23 mouse cellular contexts compared by ENCODE assay signal in the genomic region with DNA sequence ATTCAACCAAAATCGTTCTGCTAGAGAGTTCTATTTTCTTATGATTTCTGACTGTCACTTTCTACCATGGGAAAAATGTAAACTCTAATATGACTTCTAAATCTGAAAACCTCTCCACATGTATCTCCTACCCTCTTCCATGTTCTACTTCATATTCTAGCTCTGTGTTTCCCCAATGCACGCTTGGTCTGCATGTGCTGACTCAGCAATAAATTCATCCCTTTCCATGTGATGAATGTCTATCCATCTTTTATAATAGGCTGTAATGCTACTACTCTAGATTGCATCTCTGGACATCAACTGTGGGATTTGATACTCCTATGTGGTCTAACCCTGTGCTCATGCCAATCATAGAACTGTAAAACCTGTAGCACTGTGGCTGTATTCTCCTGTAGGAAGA.
DNase-seq lines count a peak whose midpoint lies in the region; ATAC-seq and TF ChIP-seq lines count a peak whose summit lies in the region.
"Had no signal": no experiment of that assay in that cellular context is flagged by ENCODE, and none has a peak within 500 bp of the region (broad histone marks: within the 10 kb centered on the region; RNA-seq: fewer than 3 reads in every experiment).

No protein-coding gene starts in this region.

- H3K27me3 ChIP-seq in CH12.LX (replicated peaks): no peaks in the 10 kb centered on the region
- no peaks in the 10 kb centered on the region; a peak in 1 of 4 replicates for H3K27me3 ChIP-seq in MEL (ENCODE audit: control insufficient read depth in 1 of 2, insufficient read depth in 2 of 2, low read length in 2 of 2)
- H3K27me3 ChIP-seq in heart, embryonic 12.5 days (replicated peaks): no peaks in the 10 kb centered on the region
- H3K27me3 ChIP-seq: Patski had no signal

- no peak overlapping the region for H3K4me2 ChIP-seq in CH12.LX (ENCODE audit: insufficient read depth, low read depth, poor library complexity, severe bottlenecking)
- H3K4me2 ChIP-seq in heart, embryonic 12.5 days: no peak overlapping the region

- ATAC-seq in heart, embryonic 12.5 days (ENCODE audit: insufficient number of reproducible peaks, low FRiP score): no peak
- ATAC-seq: activated CD4-positive, CD25-positive, alpha-beta regulatory T cell, adult 4 months; CD4-positive, CD25-positive, alpha-beta regulatory T cell, adult 4 months; Patski had no signal

- H3K4me1 ChIP-seq in CH12.LX (ENCODE audit: control insufficient read depth in 1 of 2, insufficient read depth in 2 of 2) (no peaks in the 10 kb centered on the region), ES-E14 (ENCODE audit: control insufficient read depth in 2 of 2, insufficient read depth in 2 of 2, low read length in 2 of 2, poor library complexity in 1 of 2) (peaks cover 0 to 2% of the 10 kb centered on the region in 2 experiments; a peak in 1 of 4 replicates), MEL (ENCODE audit: control insufficient read depth in 1 of 2, insufficient read depth in 2 of 2, low read length in 2 of 2) (no peaks in the 10 kb centered on the region; a peak in 1 of 4 replicates)
- H3K4me1 ChIP-seq in heart, embryonic 12.5 days (replicated peaks): no peaks in the 10 kb centered on the region

- intact Hi-C loops in left cerebral cortex, postnatal 36 days (cut with DNase I): no loop called here

- H3K4me3 ChIP-seq in CH12.LX (replicated peaks in 1 of 3; ENCODE audit: low read depth in 2 of 3, low read length in 2 of 3, poor library complexity in 1 of 3) (no peak overlapping the region), ES-E14 (ENCODE audit: insufficient read depth in 1 of 2, low read depth in 1 of 2, low read length in 2 of 2, poor library complexity in 1 of 2, severe bottlenecking in 1 of 2) (no peak overlapping the region), MEL (ENCODE audit: control insufficient read depth in 1 of 2, insufficient read depth in 1 of 2, low read depth in 2 of 2, low read length in 2 of 2) (no peak overlapping the region)
- no peak overlapping the region for H3K4me3 ChIP-seq in heart, embryonic 12.5 days

- H3K27ac ChIP-seq in CH12.LX (ENCODE audit: insufficient read depth, low read depth): no peak overlapping the region
- H3K27ac ChIP-seq in ES-E14 (ENCODE audit: insufficient read depth, low read depth, low read length, poor library complexity, severe bottlenecking): no peak overlapping the region
- H3K27ac ChIP-seq in MEL (ENCODE audit: control insufficient read depth, low read depth, low read length): no peak overlapping the region
- no peak overlapping the region for H3K27ac ChIP-seq in heart, embryonic 12.5 days (ENCODE audit: poor library complexity, severe bottlenecking)

- DNase-seq in CH12.LX (ENCODE audit: extremely low read depth) (no peak), ES-E14 (ENCODE audit: low read depth, low spot score) (no peak), MEL (ENCODE audit: low read depth, low spot score) (no peak)
- DNase-seq in layer of hippocampus, adult 9-10 months (ENCODE audit: low spot score): no peak
- DNase-seq in left cerebral cortex, postnatal 36 days (ENCODE audit: low spot score in 2 of 2): no peak
- DNase-seq: adrenal gland, adult 2 months; adrenal gland, adult 8-10 months; adrenal gland, postnatal 10 days; adrenal gland, postnatal 14 days; adrenal gland, postnatal 25 days; adrenal gland, postnatal 36 days; B cell, adult 2 months; cerebellum, adult 11 months; cerebellum, adult 11-12 months; cerebellum, adult 18-20 months; cerebellum, adult 2 months; cerebellum, adult 8-10 months; cerebellum, adult 9-10 months had no signal

- H3K9me3 ChIP-seq in CH12.LX (replicated peaks; ENCODE audit: low read length): no peaks in the 10 kb centered on the region
- no peaks in the 10 kb centered on the region for H3K9me3 ChIP-seq in ES-E14 (ENCODE audit: control insufficient read depth, insufficient read depth, low read depth, low read length)
- no peaks in the 10 kb centered on the region for H3K9me3 ChIP-seq in MEL (replicated peaks; ENCODE audit: insufficient read depth, low read length)
- H3K9me3 ChIP-seq in heart, embryonic 12.5 days (replicated peaks): no peaks in the 10 kb centered on the region
- H3K9me3 ChIP-seq: G1E had no signal

- TF ChIP-seq CTCF in CH12.LX (conservative IDR thresholded peaks at IDR 0.05 in 1 of 2, IDR thresholded peaks at IDR 0.05 in 1 of 2; ENCODE audit: low read depth in 2 of 2, low read length in 2 of 2) (no peak), MEL (IDR thresholded peaks at IDR 0.05 in 2 of 3, conservative IDR thresholded peaks at IDR 0.05 in 1 of 3; ENCODE audit: control insufficient read depth in 1 of 3, insufficient read depth in 1 of 3, low read depth in 2 of 3, low read length in 3 of 3, poor library complexity in 1 of 3, severe bottlenecking in 1 of 3) (no peak)

- no peak for TF ChIP-seq POLR2A in CH12.LX (IDR thresholded peaks at IDR 0.05; ENCODE audit: low read depth, low read length)
- TF ChIP-seq POLR2A in MEL (IDR thresholded peaks at IDR 0.05; ENCODE audit: control insufficient read depth in 1 of 2, insufficient read depth in 1 of 2, low read depth in 1 of 2, low read length in 2 of 2, poor library complexity in 1 of 2): no peak

- WGBS in heart, embryonic 12.5 days: 89% methylated on average over 2 of the region's 2 CpGs

- no peaks in the 10 kb centered on the region for H3K36me3 ChIP-seq in CH12.LX (replicated peaks in 1 of 2; ENCODE audit: control insufficient read depth in 1 of 2, insufficient read depth in 1 of 2, low read length in 1 of 2)
- no peaks in the 10 kb centered on the region for H3K36me3 ChIP-seq in ES-E14 (ENCODE audit: control insufficient read depth, insufficient read depth, low read length, poor library complexity, severe bottlenecking)
- peaks cover 0 to 2% of the 10 kb centered on the region in 2 experiments; a peak in 1 of 4 replicates for H3K36me3 ChIP-seq in MEL (ENCODE audit: control insufficient read depth in 1 of 2, insufficient read depth in 2 of 2, low read length in 2 of 2)
- no peaks in the 10 kb centered on the region for H3K36me3 ChIP-seq in heart, embryonic 12.5 days
- H3K36me3 ChIP-seq: G1E had no signal

- dilution Hi-C loops in CH12.LX (cut with MboI; ENCODE audit: extremely low pct_ligation_motif_present, extremely low pct_unique_long_range_greater_than_20kb, low sequenced_read_pairs): no loop called here

- H3K9ac ChIP-seq in CH12.LX (ENCODE audit: insufficient read depth, low read depth) (no peak overlapping the region), ES-E14 (ENCODE audit: insufficient read depth, low read depth, low read length, poor library complexity, severe bottlenecking) (no peak overlapping the region), MEL (ENCODE audit: control insufficient read depth, low read depth, low read length, poor library complexity, severe bottlenecking) (no peak overlapping the region)
- no peak overlapping the region for H3K9ac ChIP-seq in heart, embryonic 12.5 days

- in situ Hi-C loops in CH12.LX (cut with MboI; ENCODE audit: low pct_ligation_motif_present, low pct_unique_long_range_greater_than_20kb, low sequenced_read_pairs) (loop anchor here (25.0 kb wide), 1 partner anchor 246 kb away; no protein-coding TSS in a partner anchor), ES-E14 (cut with MboI; ENCODE audit: low sequenced_read_pairs in 2 of 2, unreplicated experiment in 2 of 2) (no loop called here)

- no peak for TF ChIP-seq EP300 in CH12.LX (IDR thresholded peaks at IDR 0.05; ENCODE audit: low read length)
- TF ChIP-seq EP300 in MEL (IDR thresholded peaks at IDR 0.05; ENCODE audit: low read depth in 1 of 2, low read length in 2 of 2): no peak

- TF ChIP-seq RAD21 in CH12.LX (IDR thresholded peaks at IDR 0.05; ENCODE audit: low read depth, low read length): no peak
- no peak for TF ChIP-seq RAD21 in MEL (IDR thresholded peaks at IDR 0.05; ENCODE audit: low read depth, low read length)

- H3K79me2 ChIP-seq in CH12.LX (replicated peaks; ENCODE audit: control insufficient read depth, extremely low read depth, insufficient read depth, poor library complexity, severe bottlenecking) (no peaks in the 10 kb centered on the region), MEL (ENCODE audit: control insufficient read depth, insufficient read depth, low read length, poor library complexity) (no peaks in the 10 kb centered on the region)

TF ChIP-seq in CH12.LX, 34 proteins besides CTCF, POLR2A, EP300 and RAD21:
- TF ChIP-seq ETS1 (conservative IDR thresholded peaks at IDR 0.05; ENCODE audit: low read depth, low read length) (no peak), MAFK (IDR thresholded peaks at IDR 0.05; ENCODE audit: insufficient replicate concordance, low read length) (peak; percentile 99), KAT2A (IDR thresholded peaks at IDR 0.05; ENCODE audit: insufficient replicate concordance, low read length) (no peak)
TF ChIP-seq in CH12.LX: peak in this region for 1.

TF ChIP-seq in ES-E14, 5 proteins besides CTCF, POLR2A, EP300 and RAD21:
- TF ChIP-seq CHD2 (IDR thresholded peaks at IDR 0.05; ENCODE audit: low read depth, low read length): no peak
- TF ChIP-seq MAFK (IDR thresholded peaks at IDR 0.05; ENCODE audit: insufficient read depth, low read depth, low read length): peak; percentile 99
- TF ChIP-seq ZNF384 (IDR thresholded peaks at IDR 0.05; ENCODE audit: low read depth, low read length): no peak
- TF ChIP-seq HCFC1 (IDR thresholded peaks at IDR 0.05; ENCODE audit: borderline replicate concordance, insufficient read depth, low read length): no peak
- TF ChIP-seq ZC3H11A (IDR thresholded peaks at IDR 0.05; ENCODE audit: borderline replicate concordance, low read depth, low read length): no peak

TF ChIP-seq in MEL, 35 proteins besides CTCF, POLR2A, EP300 and RAD21:
- TF ChIP-seq MAFK (IDR thresholded peaks at IDR 0.05; ENCODE audit: borderline replicate concordance, low read depth, low read length) (peak; percentile 95), MXI1 (IDR thresholded peaks at IDR 0.05; ENCODE audit: low read depth, low read length) (no peak), GATA1 (IDR thresholded peaks at IDR 0.05; ENCODE audit: low read depth, low read length) (no peak)
TF ChIP-seq in MEL: peak in this region for 1.

Comparison
In these comparisons a context has a peak if more than half of its experiments do, and no peak if none do; other contexts are left out.
1. Of the 35 proteins assayed by ChIP-seq in both MEL and CH12.LX: peak only in MEL: none; only in CH12.LX: none; in both: MAFK; in neither: 34.